Mouse (Mus musculus) kidney, postnatal 14 days (tissue): ENCODE measurements around the gene C8g.

Experiments used
- DNase-seq: peaks from one replicate; pipeline ENCODE4 v3.0.0; 2022; ENCODE audit warnings: mixed read lengths

Gene C8g

DNA sequence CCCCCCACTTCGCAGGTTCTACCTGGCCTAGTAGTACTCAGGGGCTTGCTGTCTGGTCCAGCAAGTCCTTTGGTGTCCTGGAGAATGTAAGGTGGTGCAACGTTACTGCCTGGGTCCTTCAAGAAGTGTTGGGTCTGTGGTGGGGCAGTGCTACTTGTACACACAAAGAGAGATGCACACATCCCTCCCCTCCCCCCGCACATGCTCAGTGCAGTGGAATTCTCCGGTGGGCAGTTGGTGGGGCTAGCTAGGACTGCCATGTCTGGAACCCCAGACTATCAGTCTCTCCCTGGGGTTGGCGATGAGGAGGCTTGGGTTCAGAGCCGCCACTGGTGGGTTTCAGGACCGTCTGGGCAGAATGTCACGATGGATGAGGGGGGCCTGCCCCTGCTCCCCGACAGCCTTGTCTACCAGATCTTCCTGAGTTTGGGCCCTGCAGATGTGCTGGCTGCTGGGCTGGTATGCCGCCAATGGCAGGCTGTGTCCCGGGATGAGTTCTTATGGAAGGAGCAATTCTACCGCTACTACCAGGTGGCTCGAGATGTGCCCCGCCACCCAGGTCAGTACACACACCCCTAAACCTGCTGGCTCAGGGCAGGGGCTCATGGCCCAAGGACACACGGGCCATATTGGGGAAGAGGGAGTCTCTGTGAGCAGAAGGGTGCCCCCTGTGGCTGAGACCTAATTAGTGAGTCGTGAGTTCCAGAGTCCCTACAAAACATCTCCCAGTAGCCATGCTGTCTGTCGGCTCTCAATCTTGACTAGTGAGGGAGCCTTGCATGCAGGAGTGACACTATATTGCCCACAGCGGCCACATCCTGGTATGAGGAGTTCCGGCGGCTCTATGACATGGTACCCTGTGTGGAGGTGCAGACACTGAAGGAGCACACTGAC lies at the start of gene C8g:
C8g (minus strand) TSS at position 127 of the 894 bp plus-strand sequence.
- DNase-seq, result no peak

DNA sequence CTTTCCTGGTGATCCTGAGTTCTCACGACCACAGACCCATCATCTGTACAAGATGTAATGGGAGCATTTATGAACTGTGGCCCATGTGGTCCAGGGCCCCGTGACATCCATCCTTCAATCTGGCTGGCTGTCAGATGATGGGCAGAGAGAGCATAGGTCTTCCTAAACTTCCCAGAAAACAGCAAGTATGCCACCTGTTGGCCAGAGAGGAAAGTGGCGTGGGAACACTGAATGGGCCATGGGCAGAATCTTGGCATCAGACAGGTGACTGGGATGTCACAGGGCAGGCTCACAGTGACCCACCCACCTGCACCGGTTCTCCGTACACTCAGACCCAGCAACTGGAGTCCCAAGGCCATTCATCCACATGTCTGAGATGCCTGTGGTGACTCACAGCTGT lies 49.7 kb upstream of the C8g start:
- peak; percentile 72 for DNase-seq

DNA sequence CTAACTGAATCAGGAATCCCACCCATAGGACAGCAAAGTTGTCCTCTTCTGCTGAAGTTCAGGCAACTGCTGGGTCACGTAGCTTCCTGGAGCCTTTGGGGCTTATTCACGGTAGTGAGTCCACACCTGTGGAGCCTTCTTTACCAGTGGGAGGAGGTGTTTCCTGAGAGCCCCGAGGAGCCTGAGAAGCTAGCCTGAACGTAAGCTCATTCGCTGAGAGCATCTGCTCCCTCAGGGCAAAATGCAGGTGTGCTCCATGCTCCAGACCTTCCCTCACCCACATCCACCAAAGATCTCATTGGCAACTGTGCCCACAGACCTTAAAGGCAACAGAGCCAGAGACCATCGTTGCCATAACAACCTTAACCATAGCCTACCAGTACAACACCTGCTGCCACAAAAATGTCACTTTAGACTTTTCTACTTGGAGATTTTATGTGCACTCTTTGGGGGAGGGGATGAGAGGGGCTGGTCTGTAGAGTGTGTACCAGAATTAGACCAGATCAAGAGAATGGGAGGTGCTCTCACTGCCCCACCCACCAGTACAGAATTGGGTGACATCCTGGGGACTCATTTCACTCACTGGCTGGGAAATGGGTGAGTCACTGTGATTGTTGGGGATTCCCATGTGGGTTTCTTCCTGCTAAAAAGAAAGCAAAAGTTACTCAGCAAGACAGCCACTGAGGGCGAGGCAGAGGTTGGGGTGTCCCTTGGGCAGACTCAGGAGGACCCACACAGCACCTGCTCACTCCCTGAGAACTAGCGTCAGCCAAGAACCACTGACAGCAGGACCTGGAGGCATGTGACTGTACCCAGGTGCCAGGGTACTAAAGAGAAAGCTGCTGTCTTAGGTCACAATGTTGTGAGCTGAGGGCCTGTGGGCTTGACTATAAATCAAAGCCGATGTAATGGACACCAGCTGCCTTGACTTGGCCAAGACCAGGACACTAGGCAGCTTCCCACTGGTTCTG lies 47.8 kb upstream of the C8g start:
- no peak for DNase-seq

DNA sequence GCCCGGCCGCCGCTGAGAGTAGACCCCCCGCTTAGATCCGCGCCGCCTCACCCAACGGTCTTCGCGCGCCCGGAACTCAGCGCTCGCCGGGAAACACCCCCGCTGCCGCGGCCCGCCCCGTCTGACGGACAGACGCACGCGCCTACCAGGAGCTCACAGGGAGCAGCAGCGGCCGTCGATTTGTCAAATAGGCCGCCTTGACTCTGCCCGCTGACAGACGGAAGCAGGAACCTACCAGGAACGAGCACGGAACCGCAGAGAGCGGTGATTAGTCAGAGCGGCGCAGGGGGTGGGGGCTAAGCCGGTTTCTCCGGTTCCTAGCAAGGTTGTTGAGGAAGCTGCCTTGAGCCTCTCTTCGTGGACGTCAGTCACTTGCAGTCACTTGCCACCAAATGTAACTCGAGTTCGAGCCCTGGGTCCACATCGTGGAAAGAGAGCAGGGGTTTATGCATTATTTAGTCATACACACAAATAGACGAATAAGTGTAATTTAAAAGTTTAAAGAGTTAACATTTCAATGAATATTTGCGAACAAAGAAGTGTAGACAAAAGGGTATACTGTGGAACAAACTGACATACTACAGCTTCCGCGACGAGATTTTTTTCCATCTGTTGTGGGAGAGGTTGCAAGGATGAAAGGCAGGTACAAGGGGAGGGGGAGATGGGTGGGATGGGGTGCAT lies 45.4 kb upstream of the C8g start, which contains the start of gene Traf2:
Traf2 (minus strand) TSS at position 130 of the 681 bp plus-strand sequence.
- DNase-seq, result peak; percentile 99

DNA sequence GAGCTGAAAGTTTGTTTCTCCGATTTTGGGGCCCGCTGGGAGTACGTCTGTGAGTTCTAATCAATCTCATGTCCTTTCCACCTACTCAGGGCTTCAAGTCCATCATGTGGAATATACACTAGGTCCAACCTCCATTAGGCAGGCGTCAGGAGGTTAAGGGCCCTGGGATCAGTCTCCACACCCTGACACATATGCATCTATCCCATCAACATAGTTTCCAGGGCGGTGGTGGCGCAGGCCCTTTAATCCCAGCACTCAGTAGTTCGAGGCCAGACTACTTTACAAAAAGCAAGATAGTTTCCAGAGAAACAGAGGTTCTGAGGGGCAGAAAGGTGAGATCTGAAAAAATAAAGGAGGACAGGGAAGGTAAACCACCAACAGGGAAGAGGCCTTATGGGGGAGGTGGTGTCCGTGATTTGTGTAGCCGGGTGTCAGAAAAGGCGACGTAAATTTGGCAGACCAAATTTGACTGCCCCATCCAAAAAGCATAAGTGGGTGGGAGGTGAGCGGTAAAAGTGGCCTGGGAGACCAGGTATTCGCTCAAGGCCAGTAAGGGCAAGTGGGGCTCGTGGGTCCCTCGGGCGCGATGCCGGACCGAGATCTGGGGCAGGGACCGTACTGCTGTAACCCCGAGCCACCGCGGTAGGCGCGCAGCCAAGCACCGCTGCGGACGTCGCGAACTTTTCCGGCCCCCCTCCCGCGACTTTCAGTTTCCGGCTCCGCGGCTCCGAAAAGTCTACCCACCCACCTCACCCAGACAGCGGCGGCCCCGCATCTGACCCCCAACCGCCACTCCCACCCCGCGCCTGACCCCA lies 44.7 kb upstream of the C8g start:
- no peak for DNase-seq

DNA sequence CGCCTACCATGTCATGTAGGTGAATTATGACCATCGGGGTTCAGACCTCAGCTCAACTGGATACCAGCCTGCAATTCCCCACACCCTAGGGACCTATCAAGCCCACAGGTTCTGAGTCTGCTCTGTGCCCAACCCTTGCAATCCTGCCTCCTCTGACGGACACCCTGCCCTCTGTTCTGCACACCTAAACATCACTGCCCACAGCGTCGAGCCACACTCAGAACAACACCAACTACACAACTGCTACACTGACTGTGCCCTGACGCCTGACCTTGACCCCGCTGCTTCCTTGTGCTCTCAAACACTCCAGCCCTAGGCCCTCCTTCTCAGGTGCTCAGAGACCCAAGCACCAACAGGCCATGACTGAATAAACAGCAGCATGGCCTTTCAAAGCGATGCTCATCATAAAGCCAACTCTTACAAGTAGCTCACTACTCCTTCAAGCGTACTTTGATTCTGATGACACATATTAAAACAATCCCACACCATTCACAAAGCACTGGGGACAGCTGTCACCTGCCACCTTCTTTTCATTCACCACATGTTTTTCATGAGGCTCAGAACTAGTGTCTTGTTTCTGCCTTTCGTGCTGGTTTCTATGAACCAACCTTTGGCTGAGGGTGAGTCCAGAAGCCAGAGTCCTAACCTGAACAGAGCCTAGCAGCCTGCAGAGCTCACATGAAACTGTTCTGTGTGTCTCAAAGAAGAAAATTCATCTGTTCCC lies 40.3 kb upstream of the C8g start:
- no peak for DNase-seq

DNA sequence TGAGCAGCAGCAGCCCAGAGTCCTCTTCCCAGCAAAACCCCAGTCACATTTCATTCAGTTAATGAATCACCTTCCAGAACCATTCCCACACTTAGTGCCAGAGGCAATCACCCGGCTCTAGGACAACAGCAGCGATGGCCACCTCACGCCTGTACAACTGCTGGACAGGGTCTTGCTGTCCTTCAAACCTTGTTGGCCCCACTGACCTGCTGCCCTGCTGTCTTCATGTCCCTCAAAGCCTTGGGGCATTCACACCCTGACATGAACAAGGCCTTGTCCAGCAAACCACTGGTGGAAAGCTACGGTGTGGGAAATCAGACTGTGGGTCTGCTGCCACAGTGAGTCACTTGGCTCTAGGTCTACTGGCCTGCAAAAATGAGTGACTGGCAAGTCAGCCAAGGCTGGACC lies 39.0 kb upstream of the C8g start:
- peak; percentile 52 for DNase-seq

DNA sequence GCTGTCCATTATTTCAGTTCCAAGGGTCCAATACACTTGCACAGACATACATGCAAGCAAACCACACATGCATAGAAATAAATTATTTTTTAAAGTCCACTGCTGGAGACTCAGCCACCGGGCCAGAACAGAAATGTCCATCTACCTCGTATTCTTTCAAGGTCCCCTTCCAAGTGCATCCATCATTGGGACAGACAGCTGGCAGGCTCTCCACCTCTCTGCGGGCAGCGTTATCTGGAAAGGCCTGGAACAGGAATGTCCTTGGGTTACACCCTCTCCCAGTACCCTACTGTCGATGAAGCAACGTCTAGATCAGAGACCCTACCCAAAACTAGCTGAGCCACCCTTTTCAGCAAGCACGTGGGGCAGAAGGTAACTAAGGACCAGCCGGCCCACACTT lies 35.0 kb upstream of the C8g start:
- DNase-seq, result no peak

DNA sequence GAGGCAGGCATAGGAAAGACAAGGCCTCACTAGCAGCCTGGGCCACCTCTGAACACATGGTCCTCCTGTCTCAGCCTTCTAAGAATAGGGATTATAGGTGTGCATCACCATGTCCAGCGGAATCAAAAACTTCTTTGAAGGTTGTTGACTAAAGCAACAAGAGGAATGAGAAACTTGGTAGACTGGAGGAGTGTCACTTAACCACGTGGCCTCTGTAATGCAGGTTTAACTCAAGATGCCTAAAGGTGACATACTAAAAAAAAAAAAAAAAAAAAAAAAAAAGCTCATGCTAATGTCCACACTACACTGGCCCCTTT lies 33.3 kb upstream of the C8g start:
- no peak for DNase-seq

DNA sequence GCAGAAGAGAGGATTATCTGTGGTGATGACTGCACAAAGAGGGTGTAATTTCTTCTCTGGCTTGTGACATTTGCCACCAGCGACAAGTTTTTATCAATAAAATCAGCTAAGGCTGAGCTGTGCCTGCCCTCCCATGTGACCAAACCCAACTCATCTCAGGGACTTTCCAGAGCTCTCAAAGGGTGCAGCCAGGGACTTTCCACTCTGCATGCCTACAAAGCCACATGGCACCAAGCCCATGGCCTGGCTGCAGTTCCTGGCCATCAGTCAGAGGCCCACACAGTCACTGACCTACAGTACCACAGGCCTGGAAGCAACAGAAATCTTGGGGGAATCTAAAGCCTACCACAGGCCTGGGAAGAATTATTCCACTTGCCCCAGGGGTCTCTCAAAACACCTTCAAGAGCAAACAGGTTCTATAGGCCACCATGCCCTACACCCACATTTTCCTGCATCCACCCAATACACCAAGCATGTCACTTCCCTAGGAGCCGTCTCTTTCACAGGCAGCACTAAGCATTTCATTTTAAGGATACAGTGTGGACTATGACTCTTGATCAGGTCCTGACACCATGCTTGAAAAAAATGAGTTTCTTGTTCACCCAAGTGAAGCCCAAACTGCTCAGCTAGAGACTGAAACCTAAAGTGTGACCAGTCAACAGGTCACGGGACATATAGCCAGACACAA lies 32.8 kb upstream of the C8g start:
- DNase-seq, result peak; percentile 71

DNA sequence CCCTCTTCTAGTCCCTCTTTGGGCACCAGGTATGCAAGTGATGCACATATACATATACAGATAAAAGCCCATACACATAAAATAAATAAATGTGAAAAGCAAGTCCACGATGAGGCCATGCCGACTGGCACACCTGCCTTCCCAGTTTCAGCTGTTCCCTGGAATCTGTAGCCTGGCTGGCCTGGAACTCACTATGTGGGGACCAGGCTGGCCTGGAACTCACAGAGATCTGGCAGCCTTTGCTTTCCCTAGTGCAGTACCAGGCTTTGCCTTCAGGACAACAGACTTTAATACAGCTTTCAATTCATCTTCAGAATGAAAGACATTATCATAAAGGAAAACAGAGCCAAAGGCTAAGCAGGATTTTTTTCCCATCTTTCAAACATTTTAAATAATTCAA lies 32.2 kb upstream of the C8g start:
- no peak for DNase-seq

DNA sequence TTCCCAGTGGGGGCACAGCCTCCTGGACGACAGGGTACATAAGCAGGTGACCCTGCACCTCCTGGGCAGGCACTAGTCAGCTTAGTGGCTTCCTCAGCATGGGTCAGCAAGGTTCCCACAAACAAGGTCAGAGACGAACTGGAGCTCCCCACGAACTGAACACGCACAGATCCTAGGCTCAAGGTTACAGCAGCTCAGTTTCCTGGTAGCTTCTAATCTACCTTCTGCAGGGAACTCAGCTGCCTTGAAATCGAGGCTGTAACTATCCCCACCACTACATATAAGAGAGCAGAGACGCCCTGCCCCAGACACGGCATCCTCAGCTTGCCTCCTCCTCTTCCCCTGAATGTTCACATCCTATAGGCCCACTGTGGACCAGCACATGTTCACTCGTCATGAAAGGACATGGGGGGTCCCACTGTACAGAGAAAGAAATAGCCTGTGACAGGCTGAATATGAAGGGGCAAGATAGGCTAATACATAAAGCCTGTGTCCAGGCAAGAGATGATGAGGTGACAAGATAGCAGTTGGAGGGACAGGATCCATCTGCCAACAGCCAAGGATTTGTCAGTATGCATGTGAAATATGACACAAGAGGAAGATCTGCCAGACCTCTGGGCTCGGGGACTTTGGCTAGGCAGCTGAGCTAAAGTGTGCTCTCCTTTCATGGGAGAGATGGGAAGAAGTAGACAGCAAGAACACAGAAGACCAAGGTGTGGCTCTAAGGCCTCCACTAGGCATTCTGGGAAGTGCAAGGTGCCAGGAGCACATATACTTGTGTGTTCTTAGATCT lies 25.2 kb upstream of the C8g start:
- DNase-seq, result no peak

DNA sequence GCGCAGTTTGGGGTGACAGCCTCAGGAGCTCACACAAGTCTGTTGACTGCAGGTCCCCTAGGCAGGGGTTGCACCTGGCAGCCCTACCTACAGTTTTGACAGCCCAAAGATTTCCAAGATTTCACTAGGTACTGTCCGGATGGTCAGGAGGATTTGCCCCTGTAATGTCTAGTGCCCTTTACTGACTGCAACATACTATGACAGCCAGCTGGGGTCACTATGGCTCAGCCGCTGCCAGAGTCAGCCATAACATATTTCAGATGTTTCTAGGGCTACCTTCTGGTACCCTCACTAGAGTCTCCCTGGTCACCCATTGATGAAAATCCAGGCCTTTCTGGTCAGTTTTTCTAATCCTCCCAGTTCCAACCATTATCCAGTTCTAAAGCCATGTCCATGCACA lies 8.4 kb upstream of the C8g start:
- no peak for DNase-seq

DNA sequence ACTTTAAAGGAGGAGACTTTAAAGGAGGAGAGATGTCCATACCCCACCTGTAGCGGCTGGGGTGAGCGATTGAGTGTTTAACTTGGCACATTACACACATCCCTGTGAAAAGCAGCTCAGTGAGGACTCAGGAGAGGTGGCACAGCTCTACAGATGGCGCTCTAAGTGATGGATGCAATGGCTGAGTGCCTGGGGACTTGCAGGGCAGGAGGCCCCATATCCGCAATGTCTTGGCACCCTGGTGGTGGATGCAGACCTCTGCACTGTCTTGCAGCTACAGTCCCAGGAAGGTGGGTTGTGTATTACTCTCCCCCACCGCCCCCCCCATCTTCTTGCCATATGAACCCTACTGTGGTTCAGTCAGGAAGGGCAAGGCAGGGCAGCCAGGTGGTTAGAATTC lies 5.4 kb upstream of the C8g start:
- DNase-seq, result peak; percentile 42

DNA sequence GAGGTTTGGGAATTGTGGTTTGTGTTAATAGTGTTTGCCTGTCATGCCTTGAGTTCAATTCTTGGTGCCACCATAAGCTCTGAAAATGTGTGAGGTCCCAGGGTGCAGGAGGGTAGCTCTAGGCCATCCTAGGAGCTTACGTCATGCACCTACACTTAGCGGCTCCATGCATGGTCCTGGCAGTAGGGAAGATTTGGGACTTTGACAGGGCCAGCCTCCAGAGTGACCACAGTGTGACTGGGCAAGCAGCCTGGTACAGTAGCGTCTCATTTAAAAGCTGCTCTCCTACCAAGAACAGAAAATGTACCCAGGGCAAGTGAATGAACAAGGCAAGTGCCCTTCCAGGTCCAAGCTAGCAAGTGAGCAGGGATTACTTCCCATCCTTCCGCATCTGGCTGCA lies 4.3 kb upstream of the C8g start:
- DNase-seq, result no peak

DNA sequence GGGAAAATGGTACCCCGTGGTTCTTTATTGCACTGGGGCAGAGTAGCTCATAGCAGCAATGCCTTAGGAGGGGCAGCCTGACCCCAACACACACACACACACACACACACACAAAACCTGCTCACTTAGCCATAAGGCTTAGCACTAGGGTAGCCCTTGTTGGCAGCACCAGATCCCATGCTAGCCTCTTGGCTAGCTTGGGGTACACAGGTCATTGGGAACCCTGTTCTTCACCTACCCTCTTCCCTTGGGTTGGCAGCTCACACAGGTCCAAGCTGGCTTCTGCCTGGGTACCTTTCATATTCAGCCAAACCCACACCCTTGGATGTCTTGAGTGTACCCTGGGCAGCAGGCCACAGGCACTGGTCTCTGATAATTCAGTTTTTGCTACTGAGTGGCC lies 3.5 kb upstream of the C8g start:
- no peak for DNase-seq

DNA sequence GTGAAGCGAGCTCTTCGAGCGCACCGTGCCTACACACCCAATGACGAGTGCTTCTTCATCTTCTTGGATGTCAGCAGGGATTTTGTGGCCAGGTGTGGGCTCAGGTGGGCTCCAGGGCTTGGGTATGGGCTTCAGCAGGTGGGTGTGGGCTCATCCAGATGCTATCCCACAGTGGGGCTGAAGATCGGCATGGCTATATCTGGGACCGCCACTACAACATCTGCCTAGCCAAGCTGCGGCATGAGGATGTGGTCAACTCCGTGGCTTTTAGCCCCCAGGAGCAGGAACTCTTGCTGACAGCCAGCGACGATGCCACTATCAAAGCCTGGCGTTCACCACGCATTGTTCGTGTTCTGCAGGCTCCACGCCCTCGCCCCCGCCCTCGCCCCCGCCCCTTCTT lies 3.0 kb upstream of the C8g start:
- no peak for DNase-seq

DNA sequence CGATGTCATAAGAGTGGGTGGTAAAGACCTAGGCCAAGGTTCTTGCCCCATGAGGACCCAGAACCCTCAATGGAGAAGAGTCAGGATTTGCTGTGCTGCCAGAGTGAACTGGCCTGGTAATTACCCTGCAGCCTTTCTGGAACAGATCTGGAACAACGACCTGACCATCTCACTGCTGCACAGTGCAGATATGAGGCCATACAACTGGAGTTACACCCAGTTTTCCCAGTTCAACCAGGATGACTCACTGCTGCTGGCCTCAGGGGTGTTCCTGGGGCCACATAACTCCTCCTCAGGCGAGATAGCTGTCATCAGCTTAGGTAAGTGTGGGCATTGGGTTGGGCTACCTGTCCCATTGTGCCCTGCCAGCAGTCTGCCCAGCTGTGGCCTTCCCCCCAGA lies 1.2 kb upstream of the C8g start:
- no peak for DNase-seq

DNA sequence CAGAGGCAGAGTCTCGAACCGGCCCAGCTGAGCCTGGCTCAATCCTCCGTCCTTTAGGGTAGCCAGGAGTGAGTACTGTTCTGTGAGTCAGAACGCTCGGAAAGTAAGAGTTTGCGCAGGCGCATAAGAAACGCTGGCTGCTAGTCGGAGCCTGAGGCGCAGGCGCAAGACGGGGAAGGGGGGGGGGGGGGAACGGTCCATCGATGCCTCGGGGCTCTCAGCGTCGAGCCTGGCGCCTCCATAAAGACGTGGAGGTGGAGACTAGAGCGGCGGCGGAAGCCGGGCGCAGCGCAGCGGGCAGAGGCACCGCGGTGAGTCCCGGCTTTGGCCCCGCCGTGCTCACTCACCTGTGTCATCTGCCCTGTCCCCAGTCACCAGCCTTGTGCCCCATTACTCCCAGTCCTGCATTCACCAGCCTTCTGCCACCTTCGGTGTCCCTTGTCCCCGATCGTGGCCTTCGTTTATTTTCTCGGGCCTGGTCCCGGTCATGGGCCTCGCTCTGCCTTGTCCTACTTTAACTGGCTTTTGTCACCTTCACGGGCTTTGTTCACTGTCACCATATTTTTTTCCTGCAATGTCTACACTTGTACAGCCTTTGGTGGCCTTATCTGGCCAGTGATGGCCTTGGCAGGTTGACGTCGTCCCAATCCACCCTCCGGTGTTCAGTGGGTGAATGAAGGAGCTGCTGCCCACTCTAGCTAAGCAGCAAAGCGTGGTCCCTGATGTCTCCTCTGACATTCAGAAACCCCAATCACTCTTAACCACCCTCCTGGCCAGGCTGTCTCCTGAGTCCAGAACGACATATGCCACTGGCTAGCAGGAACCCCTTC lies 728 bp downstream of the C8g start, which contains the start of gene Fbxw5:
Fbxw5 (plus strand) TSS at position 175 of the 830 bp plus-strand sequence.
- peak; percentile 94 for DNase-seq
